Mouse (Mus musculus): ENCODE data around the gene Fat1.

DNA sequence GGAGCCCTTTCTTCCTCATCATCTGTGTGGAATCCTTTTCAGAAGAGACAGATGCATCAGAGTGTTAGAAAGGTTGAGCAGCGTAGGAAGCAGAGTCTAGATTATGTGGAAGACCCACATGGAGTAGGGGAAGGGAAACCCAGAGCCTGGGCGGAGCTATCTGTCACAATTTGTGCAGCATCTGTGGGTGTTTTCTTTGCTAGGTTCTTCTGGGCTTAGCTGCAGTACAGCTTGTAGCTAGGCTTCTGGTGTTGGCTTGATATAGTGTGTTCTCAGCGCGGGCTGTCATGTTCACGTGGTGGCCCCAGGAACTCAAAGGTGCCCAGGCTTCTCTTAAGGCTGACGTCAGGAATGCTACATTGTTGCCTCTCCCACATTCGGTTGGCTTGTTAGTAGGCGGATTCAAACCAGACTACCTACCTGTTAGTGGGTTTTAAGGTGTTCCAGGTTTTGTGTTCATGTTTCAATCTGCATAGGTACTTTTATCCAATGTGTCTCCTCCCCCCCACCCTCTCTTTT lies 32.3 kb downstream of the Fat1 start:
- no peak for TF ChIP-seq CTCF (IDR thresholded peaks at IDR 0.05; ENCODE audit: control insufficient read depth, insufficient read depth, insufficient read length)
- TF ChIP-seq USF1 (IDR thresholded peaks at IDR 0.05; ENCODE audit: low read depth): no peak

Measured in C2C12 (cell line).